Mouse (Mus musculus) embryonic facial prominence, embryonic 11.5 days (tissue): ENCODE data around the gene Mgarp. TPM values are rescaled to one million over a fixed set of nuclear protein-coding genes. Genes with fewer than 3 reads are reported as not detected.
"Not testable (repeated sequence)": the region's sequence is repeated elsewhere in the genome, so short reads cannot be mapped to it uniquely, and the experiment has no call there.

Experiments
- ATAC-seq: fragments of 200-750 bp; cut with Nextera tagmentation; replicated peaks from 2 replicates; pipeline ENCODE4 v1.8.0; 2017; ENCODE audit warnings: low read depth; ENCODE audit not compliant: insufficient number of reproducible peaks, low FRiP score, low TSS enrichment
- DNase-seq: peaks from one replicate; pipeline ENCODE4 v3.0.0-alpha.2; 2015; ENCODE audit warnings: low spot score
- H3K27ac ChIP-seq: fragments of 300-500 bp; sonication (generic); replicated peaks from 2 replicates; pipeline ENCODE4 v1.5.1; 2014; ENCODE audit warnings: mild to moderate bottlenecking, low read depth, low read length, control low read depth
- H3K27me3 ChIP-seq: fragments of 300-500 bp; sonication (generic); 2 replicates; pipeline ENCODE4 v1.6.1; 2014; ENCODE audit warnings: mild to moderate bottlenecking, low read length, moderate library complexity, mixed read lengths; ENCODE audit not compliant: control insufficient read depth, insufficient read depth
- H3K36me3 ChIP-seq: fragments of 300-500 bp; sonication (generic); replicated peaks from 2 replicates; pipeline ENCODE4 v1.6.1; 2014; ENCODE audit warnings: low read depth, mild to moderate bottlenecking, low read length, moderate library complexity, mixed read lengths; ENCODE audit not compliant: control insufficient read depth, insufficient read depth
- H3K4me1 ChIP-seq: fragments of 300-500 bp; sonication (generic); 2 replicates; pipeline ENCODE4 v1.6.1; 2014; ENCODE audit warnings: low read length, mixed read lengths; ENCODE audit not compliant: control insufficient read depth, insufficient read depth
- H3K4me2 ChIP-seq: fragments of 300-500 bp; sonication (generic); 2 replicates; pipeline ENCODE4 v1.6.1; 2014; ENCODE audit warnings: low read depth, mild to moderate bottlenecking, control low read depth, low read length, moderate library complexity
- H3K4me3 ChIP-seq: fragments of 300-500 bp; sonication (generic); 2 replicates; pipeline ENCODE4 v1.5.1; 2014; ENCODE audit warnings: low read depth, low read length, control low read depth
- H3K9ac ChIP-seq: fragments of 300-500 bp; sonication (generic); replicated peaks from 2 replicates; pipeline ENCODE4 v1.6.1; 2014; ENCODE audit warnings: mild to moderate bottlenecking, control low read depth, low read length
- H3K9me3 ChIP-seq: fragments of 300-500 bp; sonication (generic); replicated peaks from 2 replicates; pipeline ENCODE4 v1.6.1; 2016; ENCODE audit warnings: mild to moderate bottlenecking, low read length, inconsistent platforms, mixed read lengths; ENCODE audit not compliant: control insufficient read depth
- WGBS: fragments of 180-500 bp; shearing (Covaris S2); extraction: QIAGEN DNeasy Blood & Tissue Kit; methylation state at CpG from one replicate; pipeline ENCODE4 v1.1.7; 2014; 5-methylcytosine and 5-hydroxymethylcytosine counted together
- polyA plus RNA-seq: library from polyadenylated mRNA; unstranded; fragments of >200 nt; fragmentation: Nextera tagmentation; extraction: Ambion mirVana; gene quantifications from 2 replicates; pipeline ENCODE4 v1.2.1, GENCODE M21; 2014

The Mgarp gene
- polyA plus RNA-seq, 1 experiment from 2014 or later, result 9.1 TPM

DNA sequence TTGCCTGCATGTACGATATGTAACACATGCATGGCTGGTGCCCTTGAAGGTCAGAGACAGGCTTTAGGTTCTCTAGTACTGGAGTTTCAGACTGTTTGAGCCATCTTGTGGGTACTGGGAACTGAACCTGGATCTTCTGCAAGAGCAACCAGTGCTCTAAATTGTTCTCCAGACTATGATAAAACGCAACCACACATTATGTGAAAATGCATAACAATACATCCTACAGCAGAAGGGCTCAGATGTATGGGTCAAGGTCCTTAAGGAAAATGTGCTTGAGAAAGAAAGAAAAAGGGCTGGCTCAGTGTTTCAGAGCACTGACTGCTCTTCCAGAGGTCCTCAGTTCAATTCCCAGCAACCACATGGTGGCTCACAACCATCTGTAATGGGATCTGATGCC is 2.9 kb downstream of the Mgarp start:
- peaks cover 5% of the 10 kb centered on the region for H3K27me3 ChIP-seq
- no peaks in the 10 kb centered on the region for H3K9me3 ChIP-seq
- H3K4me3 ChIP-seq, result no peak overlapping the region
- ATAC-seq, result no peak
- DNase-seq, result no peak
- no peak overlapping the region for H3K9ac ChIP-seq
- no peaks in the 10 kb centered on the region for H3K36me3 ChIP-seq
- H3K4me2 ChIP-seq, result no peak overlapping the region
- 89% methylated on average over 2 of the region's 2 CpGs for WGBS
- H3K4me1 ChIP-seq, result peaks cover 2% of the 10 kb centered on the region; the same call in 1 of the 2 replicates
- H3K27ac ChIP-seq, result no peak overlapping the region

DNA sequence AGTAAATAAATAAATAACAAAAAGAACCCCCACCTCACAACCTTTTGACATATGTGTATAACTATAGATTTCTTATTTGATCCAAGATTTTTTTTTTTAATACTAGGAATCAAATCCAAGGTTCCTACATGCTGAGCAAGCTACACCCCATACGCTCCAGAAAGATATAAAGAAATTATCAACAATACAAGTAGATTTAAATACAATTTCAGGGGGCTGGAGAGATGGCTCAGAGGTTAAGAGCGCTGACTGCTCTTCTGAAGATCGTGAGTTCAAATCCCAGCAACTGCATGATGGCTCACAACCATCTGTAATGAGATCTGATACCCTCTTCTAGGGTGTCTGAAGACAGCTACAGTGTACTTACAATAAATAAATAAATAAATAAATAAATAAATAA is 3.5 kb downstream of the Mgarp start:
- not testable (repeated sequence) for H3K27ac ChIP-seq, H3K9me3 ChIP-seq, H3K4me2 ChIP-seq, H3K27me3 ChIP-seq, DNase-seq, H3K4me3 ChIP-seq, H3K9ac ChIP-seq, ATAC-seq, H3K4me1 ChIP-seq, H3K36me3 ChIP-seq
- WGBS, result 91% methylated on average over 3 of the region's 3 CpGs

DNA sequence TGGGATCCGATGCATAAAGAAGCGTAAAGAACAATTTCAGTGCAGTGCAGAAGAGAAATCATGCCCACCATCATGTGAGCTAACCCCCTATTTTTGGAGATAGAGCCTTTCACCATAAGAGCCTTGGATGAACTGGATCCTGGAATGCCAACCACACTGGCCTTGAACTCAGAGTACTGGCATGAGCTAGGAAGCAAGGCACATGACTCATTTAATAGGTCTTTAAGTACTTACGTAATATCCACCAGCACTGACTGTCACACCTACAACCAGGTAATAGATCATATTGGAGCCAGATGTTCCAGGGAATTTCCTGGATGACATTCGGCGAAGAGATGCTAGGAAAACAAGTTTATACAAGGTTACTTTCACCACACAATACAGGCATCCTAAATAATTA is 4.9 kb downstream of the Mgarp start:
- Histone ChIP-seq H3K36me3 (no peaks in the 10 kb centered on the region), H3K4me3 (no peak overlapping the region), H3K4me1 (peaks cover 2% of the 10 kb centered on the region; the same call in 1 of the 2 replicates), H3K27me3 (peaks cover 5% of the 10 kb centered on the region), H3K4me2 (no peak overlapping the region), H3K9ac (no peak overlapping the region), H3K27ac (no peak overlapping the region), H3K9me3 (no peaks in the 10 kb centered on the region)
- DNase-seq (no peak), ATAC-seq (no peak)
- 88% methylated on average over 5 of the region's 5 CpGs for WGBS

DNA sequence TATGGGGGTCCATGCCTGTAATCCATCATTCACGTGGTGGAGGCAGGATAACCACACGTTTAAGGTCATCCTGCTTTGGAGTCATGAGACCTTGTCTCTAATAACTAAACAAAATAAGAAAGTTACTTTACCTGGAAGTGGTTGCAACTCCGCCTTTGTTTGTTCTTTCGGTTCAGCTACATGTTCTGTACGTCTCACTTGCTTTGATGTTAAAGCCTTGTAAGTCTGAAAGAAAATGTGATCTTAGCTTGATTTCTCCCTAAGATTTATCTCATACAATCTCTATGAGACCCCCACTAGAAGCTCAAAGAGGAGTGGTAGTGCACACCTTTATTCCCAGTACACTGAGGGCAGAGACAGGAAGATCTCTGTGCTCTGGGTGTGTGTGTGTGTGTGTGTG is 5.4 kb downstream of the Mgarp start:
- Histone ChIP-seq H3K9ac (no peak overlapping the region), H3K4me2 (no peak overlapping the region), H3K4me3 (no peak overlapping the region), H3K27me3 (peaks cover 5% of the 10 kb centered on the region), H3K4me1 (peaks cover 2% of the 10 kb centered on the region; the same call in 1 of the 2 replicates), H3K36me3 (no peaks in the 10 kb centered on the region), H3K9me3 (no peaks in the 10 kb centered on the region), H3K27ac (no peak overlapping the region)
- ATAC-seq, result no peak
- 89% methylated on average over 5 of the region's 5 CpGs for WGBS
- no peak for DNase-seq

DNA sequence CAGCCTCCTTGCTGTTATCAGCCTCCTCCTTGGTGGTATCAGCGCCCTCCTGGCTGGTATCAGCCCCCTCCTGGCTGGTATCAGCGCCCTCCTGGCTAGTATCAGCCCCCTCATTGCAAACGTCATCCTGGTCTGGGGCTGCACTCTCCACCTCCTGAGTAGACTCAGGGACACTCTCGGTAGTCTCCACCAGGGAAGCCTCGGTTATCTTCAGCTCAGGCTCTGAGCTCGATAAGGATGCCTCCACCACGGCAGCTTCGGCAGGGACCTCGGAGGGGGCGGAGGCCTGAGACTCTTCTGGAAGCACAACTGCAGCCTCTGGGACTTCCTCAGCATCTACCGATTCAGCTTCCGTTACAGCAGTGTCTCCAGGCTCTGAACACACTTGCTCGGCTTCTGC is 7.6 kb downstream of the Mgarp start:
- H3K4me3 ChIP-seq, result no peak overlapping the region
- peaks cover 2% of the 10 kb centered on the region; the same call in 1 of the 2 replicates for H3K4me1 ChIP-seq
- H3K36me3 ChIP-seq, result no peaks in the 10 kb centered on the region
- H3K9ac ChIP-seq, result no peak overlapping the region; the same call in 1 of the 2 replicates
- whole genome bisulfite sequencing, result 6% methylated on average over 13 of the region's 13 CpGs
- DNase-seq, result no peak
- no peak overlapping the region for H3K27ac ChIP-seq
- H3K4me2 ChIP-seq, result peak overlapping the region; percentile 2; the same call in 1 of the 2 replicates
- H3K9me3 ChIP-seq, result no peaks in the 10 kb centered on the region
- no peaks in the 10 kb centered on the region for H3K27me3 ChIP-seq
- 0 out of 2 replicates have a peak, but pooled peaks have one; percentile 52 for ATAC-seq

DNA sequence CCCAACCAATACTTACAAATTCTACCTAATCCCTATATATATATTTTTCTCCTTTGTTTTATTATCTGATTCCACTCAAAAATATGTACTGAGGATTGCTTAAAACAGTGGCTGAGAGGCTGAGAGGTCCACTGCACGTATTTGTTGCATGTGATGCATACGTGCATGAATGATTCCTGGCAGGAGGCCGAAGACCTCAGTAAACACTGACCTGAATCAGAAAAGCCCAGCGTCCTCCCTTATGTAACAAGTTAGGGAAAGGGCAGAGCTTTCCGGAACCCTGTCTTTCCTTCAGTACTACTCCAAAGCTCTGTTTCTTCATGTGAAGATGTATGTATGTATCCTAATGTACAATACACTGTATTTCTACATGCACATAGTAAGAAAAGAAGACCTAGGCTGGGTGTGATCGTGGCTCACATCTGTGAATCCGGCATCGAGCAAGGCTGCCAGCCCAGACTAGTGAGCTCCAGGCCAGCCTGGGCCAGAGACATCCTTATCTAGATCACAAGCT is 8.6 kb downstream of the Mgarp start:
- Histone ChIP-seq H3K27ac (no peak overlapping the region), H3K36me3 (no peaks in the 10 kb centered on the region), H3K4me2 (no peak overlapping the region), H3K27me3 (no peaks in the 10 kb centered on the region), H3K4me3 (no peak overlapping the region), H3K4me1 (peaks cover 2% of the 10 kb centered on the region; the same call in 1 of the 2 replicates), H3K9ac (no peak overlapping the region), H3K9me3 (no peaks in the 10 kb centered on the region)
- DNase-seq (no peak), ATAC-seq (no peak)
- WGBS, result 64% methylated on average over 8 of the region's 8 CpGs

DNA sequence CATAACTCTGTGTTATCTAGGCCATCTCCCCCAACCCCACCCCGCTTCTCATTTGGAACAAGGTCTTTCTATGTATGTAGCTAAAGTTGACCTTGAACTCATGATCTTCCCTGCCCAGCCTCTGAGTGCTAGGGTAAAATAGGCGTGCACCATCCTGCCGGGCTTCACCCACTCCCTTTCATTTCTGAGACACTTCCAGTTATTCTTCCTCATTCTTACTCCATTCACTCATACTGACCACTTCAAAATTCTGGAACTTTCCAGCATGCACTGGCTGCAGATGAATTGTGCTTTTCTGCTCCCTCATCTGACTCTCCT is 9.4 kb downstream of the Mgarp start:
- ATAC-seq, result no peak
- H3K9me3 ChIP-seq, result no peaks in the 10 kb centered on the region
- H3K27ac ChIP-seq, result no peak overlapping the region
- 77% methylated on average over 3 of the region's 3 CpGs for WGBS
- H3K4me1 ChIP-seq, result peaks cover 2% of the 10 kb centered on the region; the same call in 1 of the 2 replicates
- no peak overlapping the region for H3K4me3 ChIP-seq
- H3K36me3 ChIP-seq, result no peaks in the 10 kb centered on the region
- no peaks in the 10 kb centered on the region for H3K27me3 ChIP-seq
- no peak overlapping the region for H3K9ac ChIP-seq
- DNase-seq, result no peak
- no peak overlapping the region for H3K4me2 ChIP-seq

DNA sequence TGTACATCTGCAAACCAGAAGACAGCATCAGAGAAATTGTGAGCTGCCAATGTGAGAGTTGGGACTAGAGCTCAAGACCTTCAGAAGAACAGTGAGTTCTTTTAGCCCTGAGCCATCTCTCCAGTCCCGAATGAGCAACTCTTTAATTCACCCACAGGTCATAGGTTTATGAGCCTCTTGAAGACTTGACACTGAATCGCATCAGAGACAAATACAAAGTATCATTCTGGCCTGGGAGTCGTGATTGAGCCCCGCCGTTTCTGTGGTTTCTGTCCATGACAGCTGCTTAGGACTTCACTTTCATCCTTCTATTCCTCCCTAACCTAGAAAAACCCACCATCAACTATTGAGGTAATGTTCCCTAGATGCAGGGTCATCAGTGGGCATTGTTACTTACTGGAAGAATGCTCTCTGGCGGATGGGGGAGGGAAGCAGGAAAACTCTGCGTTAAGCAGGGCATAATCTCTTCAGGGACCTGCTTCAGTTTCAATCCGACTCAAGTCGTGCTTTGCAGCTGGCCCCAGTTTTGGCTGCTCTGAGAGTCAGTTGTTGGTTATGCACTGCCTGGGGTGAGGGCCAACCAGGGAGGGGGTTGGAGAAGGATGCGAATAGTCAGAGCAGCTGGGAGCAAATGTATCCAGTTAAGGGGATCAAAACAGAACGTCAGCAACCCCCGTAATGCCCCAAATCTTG is 10.0 kb downstream of the Mgarp start:
- DNase-seq (no peak), ATAC-seq (no peak)
- Histone ChIP-seq H3K27ac (no peak overlapping the region), H3K4me1 (peaks cover 2% of the 10 kb centered on the region; the same call in 1 of the 2 replicates), H3K9me3 (no peaks in the 10 kb centered on the region), H3K36me3 (no peaks in the 10 kb centered on the region), H3K9ac (no peak overlapping the region), H3K27me3 (no peaks in the 10 kb centered on the region), H3K4me2 (no peak overlapping the region), H3K4me3 (no peak overlapping the region)
- 42% methylated on average over 12 of the region's 12 CpGs for WGBS
